Comparison of ENCODE assay signal across 21 mouse cellular contexts in the genomic region with DNA sequence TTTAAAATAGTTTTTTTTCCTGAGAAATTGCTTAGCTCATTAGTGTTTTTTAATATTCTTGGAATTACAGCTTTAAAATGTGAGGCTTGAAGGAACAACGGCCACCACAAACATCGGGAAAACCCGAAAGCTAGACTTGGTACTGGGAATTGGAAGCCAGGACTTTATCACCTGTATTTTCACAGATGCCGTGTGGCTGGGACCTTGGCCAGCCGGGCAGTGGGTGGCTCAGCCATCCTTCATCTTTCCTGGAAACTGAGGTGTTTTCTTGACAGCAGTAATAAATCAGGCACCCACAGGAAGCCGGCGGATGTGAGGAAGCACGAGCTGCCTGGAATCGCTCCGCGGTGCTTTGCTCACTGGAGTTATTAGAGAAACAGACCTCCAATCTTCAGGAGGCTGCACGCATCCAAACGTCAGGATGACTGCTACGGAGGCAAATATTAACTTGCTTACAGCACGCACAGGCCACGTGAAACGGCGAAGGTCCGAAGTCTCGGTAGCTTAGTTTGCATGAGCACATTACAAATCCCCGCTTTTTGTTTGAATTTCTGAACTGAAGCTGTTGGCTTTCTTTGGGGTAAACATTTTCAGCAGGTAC.
DNase-seq lines count a peak whose midpoint lies in the region; ATAC-seq lines count a peak whose summit lies in the region.
"Had no signal": no experiment of that assay in that cellular context is flagged by ENCODE, and none has a peak within 500 bp of the region (broad histone marks: within the 10 kb centered on the region; RNA-seq: fewer than 3 reads in every experiment).

No protein-coding gene starts in this region.

- H3K36me3 ChIP-seq in hindbrain, embryonic 16.5 days (ENCODE audit: control insufficient read depth, insufficient read depth, low read length) = no peaks in the 10 kb centered on the region
- no peaks in the 10 kb centered on the region for H3K36me3 ChIP-seq in hindbrain, embryonic 11.5 days (ENCODE audit: control insufficient read depth, insufficient read depth, low read length)
- H3K36me3 ChIP-seq in limb, embryonic 13.5 days = no peaks in the 10 kb centered on the region
- H3K36me3 ChIP-seq: embryonic facial prominence, embryonic 12.5 days; intestine, embryonic 15.5 days had no signal

- DNase-seq in hindbrain, embryonic 11.5 days (ENCODE audit: low spot score) = no peak
- peak; percentile 73 for DNase-seq in fibroblast of lung, adult 2 months (ENCODE audit: low read depth)
- peak; percentile 46 for DNase-seq in kidney, postnatal 10 days
- no peak for DNase-seq in adipocyte (ENCODE audit: low spot score)
- DNase-seq in embryo, embryonic 9.5 days (ENCODE audit: extremely low spot score) = no peak
- DNase-seq: adrenal gland, postnatal 36 days; cerebellum, adult 2 months; gastrocnemius, postnatal 10 days; left cerebral cortex, postnatal 4 days; retina, postnatal 1 day; thymus, postnatal 4 days had no signal

- H3K9me3 ChIP-seq in hindbrain, embryonic 16.5 days (ENCODE audit: control insufficient read depth, low read length) = no peaks in the 10 kb centered on the region
- no peaks in the 10 kb centered on the region for H3K9me3 ChIP-seq in hindbrain, embryonic 11.5 days (ENCODE audit: control insufficient read depth, low read length)
- no peaks in the 10 kb centered on the region for H3K9me3 ChIP-seq in limb, embryonic 13.5 days
- H3K9me3 ChIP-seq: embryonic facial prominence, embryonic 12.5 days; intestine, embryonic 15.5 days had no signal

- no peak overlapping the region for H3K27ac ChIP-seq in hindbrain, embryonic 16.5 days (ENCODE audit: low read depth, low read length)
- no peak overlapping the region for H3K27ac ChIP-seq in hindbrain, embryonic 11.5 days (ENCODE audit: low read depth, low read length)
- peak overlapping the region; percentile 69; the same call in 1 of the 2 replicates for H3K27ac ChIP-seq in limb, embryonic 13.5 days
- H3K27ac ChIP-seq: embryonic facial prominence, embryonic 12.5 days; intestine, embryonic 15.5 days had no signal

- no peaks in the 10 kb centered on the region for H3K4me1 ChIP-seq in hindbrain, embryonic 16.5 days (ENCODE audit: control insufficient read depth, insufficient read depth, low read depth, low read length)
- no peaks in the 10 kb centered on the region for H3K4me1 ChIP-seq in hindbrain, embryonic 11.5 days (replicated peaks; ENCODE audit: control insufficient read depth, insufficient read depth, low read length)
- peaks cover 21% of the 10 kb centered on the region for H3K4me1 ChIP-seq in limb, embryonic 13.5 days
- H3K4me1 ChIP-seq: embryonic facial prominence, embryonic 12.5 days; intestine, embryonic 15.5 days had no signal

- H3K4me2 ChIP-seq in hindbrain, embryonic 16.5 days (ENCODE audit: low read length) = no peak overlapping the region
- H3K4me2 ChIP-seq in hindbrain, embryonic 11.5 days (replicated peaks; ENCODE audit: low read depth, low read length) = no peak overlapping the region
- peak overlapping the region; percentile 39 for H3K4me2 ChIP-seq in limb, embryonic 13.5 days (replicated peaks)
- H3K4me2 ChIP-seq: embryonic facial prominence, embryonic 12.5 days; intestine, embryonic 15.5 days; midbrain, embryonic 11.5 days had no signal

- peak; percentile 42; the same call in 1 of the 2 replicates for ATAC-seq in hindbrain, embryonic 16.5 days
- no peak for ATAC-seq in hindbrain, embryonic 11.5 days (ENCODE audit: low FRiP score)
- no peak; the same call in 1 of the 2 replicates for ATAC-seq in limb, embryonic 13.5 days (ENCODE audit: low FRiP score, low read depth)
- no peak for ATAC-seq in CD4-positive, CD25-positive, alpha-beta regulatory T cell, adult 4 months
- ATAC-seq: forebrain, embryonic 14.5 days; intestine, embryonic 15.5 days; lung, postnatal 0 days had no signal

- 80% methylated on average over 21 of the region's 21 CpGs for WGBS in hindbrain, embryonic 16.5 days
- WGBS in hindbrain, embryonic 11.5 days = 86% methylated on average over 21 of the region's 21 CpGs
- WGBS in limb, embryonic 13.5 days = 45% methylated on average over 21 of the region's 21 CpGs

- no peak overlapping the region for H3K9ac ChIP-seq in hindbrain, embryonic 16.5 days (ENCODE audit: low read depth, low read length)
- no peak overlapping the region for H3K9ac ChIP-seq in hindbrain, embryonic 11.5 days (ENCODE audit: low read depth, low read length)
- H3K9ac ChIP-seq in limb, embryonic 13.5 days = no peak overlapping the region
- H3K9ac ChIP-seq: embryonic facial prominence, embryonic 12.5 days; intestine, embryonic 15.5 days had no signal

- H3K27me3 ChIP-seq in hindbrain, embryonic 16.5 days (replicated peaks; ENCODE audit: control insufficient read depth, insufficient read depth, low read length) = no peaks in the 10 kb centered on the region
- no peaks in the 10 kb centered on the region for H3K27me3 ChIP-seq in hindbrain, embryonic 11.5 days (ENCODE audit: control insufficient read depth, insufficient read depth, low read length)
- H3K27me3 ChIP-seq in limb, embryonic 13.5 days = no peaks in the 10 kb centered on the region
- H3K27me3 ChIP-seq: CH12.LX; embryonic facial prominence, embryonic 12.5 days; intestine, embryonic 15.5 days had no signal

- H3K4me3 ChIP-seq in hindbrain, embryonic 16.5 days (ENCODE audit: low read length) = no peak overlapping the region
- H3K4me3 ChIP-seq in hindbrain, embryonic 11.5 days (ENCODE audit: low read depth, low read length) = no peak overlapping the region
- no peak overlapping the region for H3K4me3 ChIP-seq in limb, embryonic 13.5 days
- H3K4me3 ChIP-seq: embryonic facial prominence, embryonic 12.5 days; erythroblast, embryonic 14.5 days; intestine, embryonic 15.5 days had no signal

Comparison
In these comparisons a context has a peak if more than half of its experiments do, and no peak if none do; other contexts are left out.
1. DNase-seq: peak in fibroblast of lung, adult 2 months (single experiment) and kidney, postnatal 10 days (single experiment); none in hindbrain, embryonic 11.5 days (single experiment), adipocyte (single experiment) and embryo, embryonic 9.5 days (single experiment).